Mouse (Mus musculus): ENCODE data around the gene Igfbp4. TPM values are rescaled to one million over a fixed set of nuclear protein-coding genes. Genes with fewer than 3 reads are reported as not detected.

Gene Igfbp4
- total and polyA plus RNA-seq, 3 experiments = 89.8 to 221 TPM; not detected in 1

DNA sequence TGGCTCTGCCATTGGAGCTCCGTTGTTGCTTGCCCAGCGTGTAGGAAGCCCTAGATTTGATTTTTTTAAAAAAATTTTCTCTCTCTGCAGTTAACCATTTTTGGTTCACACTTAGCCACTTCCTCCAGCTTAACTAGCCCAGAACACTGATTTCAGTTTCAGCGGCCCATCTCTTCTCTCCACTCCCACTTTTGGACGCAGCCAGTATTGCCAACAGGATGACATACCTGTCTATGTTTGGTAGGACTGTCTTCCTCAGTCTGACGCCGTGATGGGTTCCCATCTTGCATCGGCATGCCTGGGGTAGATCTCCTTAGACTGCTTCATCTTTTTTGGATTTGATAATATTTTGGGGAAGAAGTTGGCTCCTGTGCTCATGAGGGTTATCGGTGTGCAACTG lies 49.3 kb downstream of the Igfbp4 start:
- Histone ChIP-seq H3K9ac (ENCODE audit: control insufficient read depth, low read depth, low read length, poor library complexity, severe bottlenecking) (no peak overlapping the region), H3K4me3 (ENCODE audit: control insufficient read depth in 1 of 2, insufficient read depth in 1 of 2, low read depth in 2 of 2, low read length in 2 of 2) (no peak overlapping the region), H3K9me3 (replicated peaks; ENCODE audit: insufficient read depth, low read length) (no peaks in the 10 kb centered on the region), H3K79me2 (ENCODE audit: control insufficient read depth, insufficient read depth, low read length, poor library complexity) (no peaks in the 10 kb centered on the region), H3K4me1 (ENCODE audit: control insufficient read depth in 1 of 2, insufficient read depth in 2 of 2, low read length in 2 of 2) (peaks cover 5 to 24% of the 10 kb centered on the region in 2 experiments), H3K27me3 (ENCODE audit: control insufficient read depth in 1 of 2, insufficient read depth in 2 of 2, low read length in 2 of 2) (no peaks in the 10 kb centered on the region), H3K36me3 (ENCODE audit: control insufficient read depth in 1 of 2, insufficient read depth in 2 of 2, low read length in 2 of 2) (peaks cover 0 to 12% of the 10 kb centered on the region in 2 experiments; a peak in 2 of 4 replicates), H3K27ac (ENCODE audit: control insufficient read depth, low read depth, low read length) (no peak overlapping the region)
- TF ChIP-seq CTCF (IDR thresholded peaks at IDR 0.05 in 2 of 3, conservative IDR thresholded peaks at IDR 0.05 in 1 of 3; ENCODE audit: control insufficient read depth in 1 of 3, insufficient read depth in 1 of 3, low read depth in 2 of 3, low read length in 3 of 3, poor library complexity in 1 of 3, severe bottlenecking in 1 of 3) (peak; percentile 9 to 36 (median 13); a peak in 2 of 6 replicates), RCOR1 (IDR thresholded peaks at IDR 0.05; ENCODE audit: low read depth, low read length) (0 out of 2 replicates have a peak, but pooled peaks have one; percentile 20), SMC3 (IDR thresholded peaks at IDR 0.05; ENCODE audit: low read depth, low read length) (peak; percentile 6; the same call in 1 of the 2 replicates), ZKSCAN1 (IDR thresholded peaks at IDR 0.05; ENCODE audit: low read depth, low read length) (no peak), CHD1 (IDR thresholded peaks at IDR 0.05; ENCODE audit: low read depth, low read length) (no peak), POLR2AphosphoS2 (IDR thresholded peaks at IDR 0.05; ENCODE audit: low read length) (no peak)
- peak; percentile 47 for DNase-seq (ENCODE audit: low read depth, low spot score)

DNA sequence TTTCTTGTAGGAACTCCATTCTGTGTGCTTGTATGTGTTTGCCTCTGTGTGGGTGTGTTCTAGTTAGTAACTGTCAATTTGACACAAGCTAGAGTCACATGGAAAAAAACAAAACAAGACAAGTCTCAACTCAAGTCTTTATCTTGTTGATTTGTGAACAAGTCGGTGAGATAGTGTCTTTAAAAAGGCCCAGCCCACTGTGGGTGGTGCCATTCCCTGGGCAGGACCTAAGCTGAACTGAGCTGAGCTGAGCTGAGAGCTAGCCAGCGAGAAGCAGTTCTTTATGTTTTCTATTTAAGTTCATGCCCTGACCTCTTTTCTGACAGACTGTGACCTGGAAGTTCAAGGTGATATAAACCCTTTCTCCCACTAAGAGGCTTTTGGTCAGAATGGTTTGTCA lies 50.6 kb downstream of the Igfbp4 start:
- peaks cover 0 to 12% of the 10 kb centered on the region in 2 experiments; a peak in 2 of 4 replicates for H3K36me3 ChIP-seq (ENCODE audit: control insufficient read depth in 1 of 2, insufficient read depth in 2 of 2, low read length in 2 of 2)
- H3K27ac ChIP-seq (ENCODE audit: control insufficient read depth, low read depth, low read length) = no peak overlapping the region
- peak; percentile 42 for DNase-seq (ENCODE audit: low read depth, low spot score)
- no peaks in the 10 kb centered on the region for H3K27me3 ChIP-seq (ENCODE audit: control insufficient read depth in 1 of 2, insufficient read depth in 2 of 2, low read length in 2 of 2)
- TF ChIP-seq TBP (IDR thresholded peaks at IDR 0.05; ENCODE audit: low read depth, low read length) = no peak
- TF ChIP-seq MEF2A (IDR thresholded peaks at IDR 0.05; ENCODE audit: extremely low read depth, insufficient replicate concordance, low read depth, low read length, poor library complexity, severe bottlenecking) = no peak
- peak; percentile 44; the same call in 1 of the 2 replicates for TF ChIP-seq MXI1 (IDR thresholded peaks at IDR 0.05; ENCODE audit: low read depth, low read length)
- TF ChIP-seq POLR2A (IDR thresholded peaks at IDR 0.05; ENCODE audit: control insufficient read depth in 1 of 2, insufficient read depth in 1 of 2, low read depth in 1 of 2, low read length in 2 of 2, poor library complexity in 1 of 2) = no peak
- TF ChIP-seq SIN3A (IDR thresholded peaks at IDR 0.05; ENCODE audit: low read length) = peak; percentile 56; the same call in 1 of the 2 replicates
- no peak for TF ChIP-seq MAFK (IDR thresholded peaks at IDR 0.05; ENCODE audit: borderline replicate concordance, low read depth, low read length)
- no peak for TF ChIP-seq MAX (IDR thresholded peaks at IDR 0.05; ENCODE audit: low read length)
- TF ChIP-seq TAL1 (IDR thresholded peaks at IDR 0.05; ENCODE audit: low read length) = no peak
- no peak for TF ChIP-seq BHLHE40 (IDR thresholded peaks at IDR 0.05; ENCODE audit: borderline replicate concordance, low read depth, low read length)
- H3K79me2 ChIP-seq (ENCODE audit: control insufficient read depth, insufficient read depth, low read length, poor library complexity) = no peaks in the 10 kb centered on the region
- no peaks in the 10 kb centered on the region for H3K9me3 ChIP-seq (replicated peaks; ENCODE audit: insufficient read depth, low read length)
- no peak overlapping the region for H3K4me3 ChIP-seq (ENCODE audit: control insufficient read depth in 1 of 2, insufficient read depth in 1 of 2, low read depth in 2 of 2, low read length in 2 of 2)
- no peak overlapping the region for H3K9ac ChIP-seq (ENCODE audit: control insufficient read depth, low read depth, low read length, poor library complexity, severe bottlenecking)
- H3K4me1 ChIP-seq (ENCODE audit: control insufficient read depth in 1 of 2, insufficient read depth in 2 of 2, low read length in 2 of 2) = peaks cover 5 to 24% of the 10 kb centered on the region in 2 experiments

DNA sequence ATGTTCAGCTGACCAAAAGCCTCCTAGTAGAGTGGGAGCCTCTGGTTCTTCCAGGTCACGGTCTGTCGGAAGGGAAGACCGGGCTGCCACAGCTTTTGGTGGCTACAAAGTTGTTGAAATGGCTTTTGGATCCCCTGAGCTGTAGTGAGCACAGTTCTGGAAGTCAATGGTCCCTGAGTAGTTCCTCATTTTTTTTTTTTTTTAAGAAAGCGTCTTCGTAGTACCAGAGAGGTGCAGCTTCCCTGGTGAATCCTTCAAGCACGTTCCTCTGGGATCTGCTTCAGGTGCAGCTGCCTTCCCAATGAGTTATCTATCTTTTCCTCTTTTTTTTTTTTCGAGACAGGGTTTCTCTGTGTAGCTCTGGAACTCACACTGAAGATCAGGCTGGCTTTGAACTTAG lies 52.7 kb downstream of the Igfbp4 start:
- peak; percentile 44 for DNase-seq (ENCODE audit: low read depth, low spot score)
- Histone ChIP-seq H3K9me3 (replicated peaks; ENCODE audit: insufficient read depth, low read length) (no peaks in the 10 kb centered on the region), H3K9ac (ENCODE audit: control insufficient read depth, low read depth, low read length, poor library complexity, severe bottlenecking) (no peak overlapping the region), H3K79me2 (ENCODE audit: control insufficient read depth, insufficient read depth, low read length, poor library complexity) (no peaks in the 10 kb centered on the region), H3K4me3 (ENCODE audit: control insufficient read depth in 1 of 2, insufficient read depth in 1 of 2, low read depth in 2 of 2, low read length in 2 of 2) (no peak overlapping the region), H3K4me1 (ENCODE audit: control insufficient read depth in 1 of 2, insufficient read depth in 2 of 2, low read length in 2 of 2) (peaks cover 5 to 24% of the 10 kb centered on the region in 2 experiments), H3K27ac (ENCODE audit: control insufficient read depth, low read depth, low read length) (no peak overlapping the region), H3K27me3 (ENCODE audit: control insufficient read depth in 1 of 2, insufficient read depth in 2 of 2, low read length in 2 of 2) (no peaks in the 10 kb centered on the region), H3K36me3 (ENCODE audit: control insufficient read depth in 1 of 2, insufficient read depth in 2 of 2, low read length in 2 of 2) (peaks cover 0 to 12% of the 10 kb centered on the region in 2 experiments; a peak in 2 of 4 replicates)
- TF ChIP-seq ZMIZ1 (IDR thresholded peaks at IDR 0.05; ENCODE audit: low read depth, low read length) (no peak), BHLHE40 (IDR thresholded peaks at IDR 0.05; ENCODE audit: borderline replicate concordance, low read depth, low read length) (no peak), USF1 (IDR thresholded peaks at IDR 0.05; ENCODE audit: low read depth, low read length) (no peak), CHD1 (IDR thresholded peaks at IDR 0.05; ENCODE audit: low read depth, low read length) (no peak), ZNF384 (IDR thresholded peaks at IDR 0.05; ENCODE audit: low read depth, low read length) (peak; percentile 92), TCF12 (IDR thresholded peaks at IDR 0.05; ENCODE audit: low read depth, low read length) (no peak)
